Mouse (Mus musculus): ENCODE data around the gene Cd83. TPM values are rescaled to one million over a fixed set of nuclear protein-coding genes. Genes with fewer than 3 reads are reported as not detected.

Cd83 gene
- total RNA-seq, 2 experiments from 2014 or later = not detected

DNA sequence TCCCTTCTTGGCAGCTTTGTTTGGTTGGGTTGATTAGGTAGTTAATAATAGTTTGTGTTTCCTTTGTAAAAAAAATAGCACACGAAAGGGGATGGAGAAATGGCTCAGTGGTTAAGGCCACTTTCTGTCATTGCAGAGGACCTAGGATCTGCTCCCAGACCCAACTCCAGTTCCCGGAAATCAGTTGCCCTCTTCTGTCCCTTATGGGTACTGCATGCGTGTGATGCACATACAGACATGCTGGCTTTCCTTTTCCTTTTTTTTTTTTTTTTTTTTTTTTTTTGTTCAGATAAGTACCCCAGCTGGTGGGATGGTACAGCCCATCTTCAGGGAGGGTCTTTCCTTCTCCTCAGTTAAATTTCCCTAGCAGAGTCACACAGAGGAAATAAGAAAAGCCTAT is 20.1 kb downstream of the Cd83 start:
- ATAC-seq (replicated peaks; ENCODE audit: poor library complexity, severe bottlenecking) = no peak

DNA sequence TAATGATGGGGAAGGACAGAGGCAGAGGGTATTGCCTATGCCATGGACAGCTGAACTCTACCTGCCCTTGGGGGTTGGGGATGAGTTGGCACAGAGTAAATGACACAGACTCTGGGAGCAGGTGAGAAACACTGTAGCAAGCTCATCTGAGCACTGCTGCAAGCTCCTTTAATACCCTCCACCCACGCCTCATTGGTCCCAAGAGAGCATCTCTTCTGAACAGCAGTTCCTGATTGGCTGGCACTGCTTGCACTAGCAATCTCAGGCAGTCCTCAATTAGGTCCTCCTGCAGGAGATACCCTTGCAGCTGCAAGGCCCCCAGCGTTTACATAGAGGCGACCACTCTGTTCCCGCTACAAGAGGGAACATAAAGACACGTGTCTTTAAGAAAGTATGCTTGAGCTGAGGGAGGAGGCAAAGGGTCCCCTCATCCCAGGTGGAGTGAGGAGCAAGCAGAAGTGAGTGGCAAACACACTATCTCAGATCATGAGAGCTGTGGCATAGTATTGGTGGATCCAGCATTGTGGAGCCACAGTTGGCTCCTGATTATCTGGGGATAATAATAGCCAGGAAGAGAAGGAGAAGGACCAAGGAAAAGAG is 20.7 kb downstream of the Cd83 start:
- ATAC-seq (replicated peaks; ENCODE audit: poor library complexity, severe bottlenecking) = no peak

DNA sequence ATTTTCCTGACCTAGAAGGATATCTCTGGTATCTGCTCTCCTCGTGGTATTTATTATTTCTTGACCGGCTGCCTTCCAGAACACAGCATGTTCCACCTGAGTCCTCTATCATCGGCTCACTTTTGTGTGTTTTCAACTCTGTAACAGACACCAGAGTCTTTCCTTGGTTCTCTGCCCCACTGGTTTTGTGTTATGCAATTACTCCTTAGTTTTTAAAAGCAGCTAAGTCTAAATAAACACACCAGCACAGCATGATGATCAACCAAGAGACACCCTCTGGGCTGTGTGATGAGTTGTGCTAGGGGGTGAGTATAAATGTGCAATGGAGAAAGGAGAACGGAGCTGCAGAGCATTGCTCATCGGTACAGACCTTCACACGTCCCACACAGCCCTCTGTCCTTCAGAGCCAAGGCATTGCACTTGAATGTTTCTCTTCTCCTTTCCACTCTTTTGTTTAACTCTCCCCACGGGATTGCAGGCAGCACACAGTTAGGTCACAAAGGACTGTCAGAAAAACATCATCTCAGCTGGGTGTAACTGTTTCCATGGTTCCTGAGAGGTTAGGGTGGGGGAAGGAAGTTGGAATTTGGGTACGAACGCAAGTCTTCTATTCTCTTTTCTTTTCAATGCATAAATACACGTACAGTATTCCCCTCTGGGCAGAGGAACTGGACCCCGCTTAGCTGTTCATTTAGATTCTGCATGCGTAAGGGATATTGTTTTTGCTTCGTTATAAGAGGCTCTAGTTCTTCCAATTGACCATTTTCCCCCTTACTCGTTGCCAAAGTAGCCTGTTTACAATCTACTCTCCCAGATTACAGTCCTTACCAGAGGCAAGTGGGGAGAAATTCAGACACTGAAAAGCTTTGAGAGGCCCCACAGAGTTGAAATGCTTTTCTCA is 22.0 kb downstream of the Cd83 start:
- ATAC-seq (replicated peaks; ENCODE audit: poor library complexity, severe bottlenecking) = no peak

DNA sequence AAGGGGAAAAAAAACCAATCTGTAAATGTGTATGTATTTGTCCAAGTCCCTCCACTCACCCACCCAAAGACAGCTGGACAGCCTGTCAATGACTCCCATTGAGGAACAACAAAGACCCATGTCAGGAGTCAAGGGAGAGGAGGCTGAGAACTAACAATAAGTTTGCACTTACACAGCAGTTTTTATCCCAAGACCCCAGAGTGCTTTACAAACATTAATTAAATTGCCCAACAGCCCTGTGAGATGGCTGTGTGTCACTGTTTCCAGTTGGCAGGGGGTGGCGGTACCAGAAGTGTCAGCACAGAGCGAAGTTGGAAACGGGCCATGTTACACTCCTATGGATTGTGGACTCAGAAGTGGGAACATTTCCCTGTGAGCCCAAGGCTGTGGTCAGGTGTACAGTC is 22.7 kb downstream of the Cd83 start:
- no peak for ATAC-seq (replicated peaks; ENCODE audit: poor library complexity, severe bottlenecking)

DNA sequence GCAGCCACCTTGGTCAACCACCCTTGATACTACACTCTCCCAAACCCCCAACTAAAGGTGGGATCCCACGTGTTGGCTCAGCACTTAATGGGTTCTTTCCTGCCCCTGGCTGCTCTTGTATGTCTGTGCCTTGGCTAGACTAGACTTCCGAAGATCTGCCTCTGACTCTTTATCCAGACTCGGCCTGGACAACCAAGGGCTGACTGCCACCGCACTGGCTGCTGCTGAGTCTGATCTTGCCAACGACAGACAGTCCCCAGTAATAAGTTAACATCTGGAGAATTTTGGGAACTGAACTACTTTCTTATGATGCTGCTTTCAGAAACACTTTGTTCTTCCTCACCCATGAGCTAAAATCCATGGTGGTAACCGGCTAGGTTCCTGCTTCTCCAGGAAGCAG is 26.0 kb downstream of the Cd83 start:
- ATAC-seq (replicated peaks; ENCODE audit: poor library complexity, severe bottlenecking) = no peak

DNA sequence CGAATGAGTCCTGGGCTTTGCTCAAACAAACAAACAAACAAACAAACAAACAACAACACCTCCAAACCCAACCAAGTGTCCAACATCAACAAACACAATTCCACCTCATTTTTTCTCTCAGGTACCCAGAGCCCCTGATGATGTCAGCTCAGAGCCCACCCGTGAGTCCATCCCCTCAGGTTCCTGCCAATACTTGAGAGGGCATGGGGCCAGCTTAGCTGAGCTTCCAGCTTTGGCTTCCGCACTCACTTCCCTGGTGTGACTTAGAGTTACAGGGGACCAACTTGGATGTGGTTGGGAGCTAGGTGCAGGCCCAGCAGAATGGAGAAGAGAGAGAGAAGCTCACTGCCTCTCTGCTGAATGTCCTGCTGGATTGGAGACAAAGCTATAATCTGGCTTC is 27.3 kb downstream of the Cd83 start:
- ATAC-seq (replicated peaks; ENCODE audit: poor library complexity, severe bottlenecking) = no peak

DNA sequence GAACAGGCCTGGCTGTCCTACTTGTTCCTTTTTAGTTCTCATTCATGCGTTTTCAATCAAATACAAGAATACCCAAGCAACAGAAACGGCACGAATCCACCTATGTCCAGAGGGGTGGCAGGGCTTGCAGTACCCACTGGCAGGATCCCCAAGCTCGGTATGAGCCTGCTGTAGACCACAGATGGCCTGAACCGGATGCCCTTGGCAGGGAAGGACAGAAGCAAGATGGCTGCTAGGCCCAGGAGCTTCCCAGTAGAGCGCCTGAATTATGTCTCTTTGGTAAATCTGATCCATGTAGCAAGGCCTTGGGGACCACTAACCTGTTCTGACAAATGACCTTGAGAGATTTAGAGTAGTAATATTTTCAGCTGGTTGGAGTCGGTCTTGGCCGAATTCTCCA is 28.9 kb downstream of the Cd83 start:
- ATAC-seq (replicated peaks; ENCODE audit: poor library complexity, severe bottlenecking) = no peak

DNA sequence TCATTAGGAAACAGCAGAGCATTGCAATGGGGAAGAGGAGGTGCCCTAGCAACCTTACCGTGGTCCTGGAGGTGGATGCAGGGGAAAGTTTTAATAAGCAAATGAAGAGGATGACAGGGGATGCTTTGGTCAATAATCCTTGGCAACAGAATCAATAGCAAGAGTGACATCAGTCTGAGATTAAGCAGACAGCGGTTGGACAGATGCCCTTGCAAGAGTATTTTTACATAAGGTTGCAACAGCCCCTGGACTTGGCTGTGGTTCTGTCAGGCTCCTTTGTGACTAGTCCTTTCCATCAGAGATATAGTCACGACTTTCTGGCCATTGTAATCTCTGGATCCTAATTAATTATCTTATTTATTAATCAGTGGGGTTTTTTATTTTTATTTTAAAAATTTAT is 32.9 kb downstream of the Cd83 start:
- ATAC-seq (replicated peaks; ENCODE audit: poor library complexity, severe bottlenecking) = no peak

DNA sequence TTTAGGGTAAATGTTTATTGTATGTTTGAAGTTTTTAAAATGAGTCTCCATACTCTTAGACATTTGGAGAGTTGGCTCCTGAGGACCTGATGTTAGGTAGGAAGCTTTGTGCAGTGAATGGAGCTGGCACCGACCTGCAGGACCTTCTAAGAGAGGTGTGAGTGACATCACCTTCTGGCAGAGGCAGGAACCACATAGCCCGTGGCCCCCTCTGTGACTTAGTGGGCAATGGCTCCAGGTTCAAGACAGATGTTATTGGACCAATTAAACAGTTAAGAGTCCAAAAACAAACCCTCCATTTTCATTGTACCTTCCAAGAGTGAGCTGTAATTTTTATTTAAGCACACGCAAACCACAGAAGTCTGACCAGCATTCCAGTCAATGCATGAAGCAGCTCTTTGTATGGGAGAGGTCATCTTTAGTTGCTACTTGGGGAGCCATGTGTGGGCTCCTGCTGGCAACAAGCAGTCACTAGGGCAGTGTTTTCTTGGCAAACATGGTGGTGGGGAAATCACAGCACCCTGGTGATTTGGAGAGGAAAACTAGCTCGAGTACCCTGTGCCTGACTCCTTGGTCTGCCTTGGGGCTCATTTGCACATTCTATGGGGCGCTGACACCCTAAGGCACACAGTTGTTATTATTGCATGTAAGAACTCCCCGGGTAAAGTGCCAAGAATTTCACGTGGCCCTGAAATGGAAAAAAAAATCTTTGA is 33.9 kb downstream of the Cd83 start:
- no peak for ATAC-seq (replicated peaks; ENCODE audit: poor library complexity, severe bottlenecking)

DNA sequence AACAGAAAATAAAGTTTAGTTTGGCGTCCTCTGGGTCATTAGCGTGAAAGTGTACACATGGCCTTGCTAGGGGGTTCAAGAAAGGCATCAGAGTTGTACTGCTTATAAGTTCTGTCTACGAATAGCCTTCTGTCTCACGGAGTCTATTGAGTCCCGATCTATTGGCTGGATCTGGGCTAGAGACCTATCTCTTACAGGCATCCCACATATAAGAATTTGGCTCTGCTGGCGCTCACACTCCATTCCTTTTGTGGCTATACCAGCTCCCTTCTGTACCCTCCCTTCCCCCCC is 34.4 kb downstream of the Cd83 start:
- no peak for ATAC-seq (replicated peaks; ENCODE audit: poor library complexity, severe bottlenecking)

DNA sequence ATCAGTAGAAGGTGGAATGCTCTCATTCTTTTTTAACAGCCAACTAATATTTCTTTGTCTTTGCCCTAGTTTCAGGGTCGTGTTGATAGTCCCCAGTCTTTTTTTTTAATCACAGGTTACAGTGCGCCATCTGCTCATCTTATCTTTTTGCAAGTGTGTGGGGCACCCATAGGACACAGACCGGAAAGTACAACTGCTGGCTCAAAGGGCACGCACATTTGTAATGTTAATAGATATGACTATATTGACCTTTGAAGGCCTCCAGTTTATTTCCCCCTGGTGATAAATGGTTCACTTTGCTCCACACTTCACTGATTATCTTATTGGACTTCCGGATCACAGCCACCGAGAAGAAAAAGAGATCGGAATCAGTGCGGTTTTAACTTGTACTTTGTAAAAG is 35.5 kb downstream of the Cd83 start:
- ATAC-seq (replicated peaks; ENCODE audit: poor library complexity, severe bottlenecking) = no peak

DNA sequence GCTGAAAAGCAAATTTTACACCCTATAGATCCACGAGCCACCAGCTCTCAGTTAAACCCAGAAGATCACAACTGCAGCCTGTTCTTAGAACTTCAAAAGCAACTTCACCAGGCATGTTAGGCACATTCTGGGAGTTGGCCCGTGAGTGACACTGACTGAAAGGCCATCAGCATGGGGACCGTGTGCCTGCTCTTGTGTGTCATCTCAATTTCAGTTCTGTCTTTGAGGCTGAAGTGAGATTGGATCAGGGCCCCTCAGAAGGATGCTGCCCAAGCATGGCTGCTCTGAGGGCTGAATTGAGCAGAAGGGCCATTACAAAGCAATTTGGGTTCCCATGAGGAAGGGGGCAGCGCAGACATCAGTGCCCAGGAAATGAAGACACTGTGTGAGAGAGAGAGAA is 37.7 kb downstream of the Cd83 start:
- no peak for ATAC-seq (replicated peaks; ENCODE audit: poor library complexity, severe bottlenecking)

DNA sequence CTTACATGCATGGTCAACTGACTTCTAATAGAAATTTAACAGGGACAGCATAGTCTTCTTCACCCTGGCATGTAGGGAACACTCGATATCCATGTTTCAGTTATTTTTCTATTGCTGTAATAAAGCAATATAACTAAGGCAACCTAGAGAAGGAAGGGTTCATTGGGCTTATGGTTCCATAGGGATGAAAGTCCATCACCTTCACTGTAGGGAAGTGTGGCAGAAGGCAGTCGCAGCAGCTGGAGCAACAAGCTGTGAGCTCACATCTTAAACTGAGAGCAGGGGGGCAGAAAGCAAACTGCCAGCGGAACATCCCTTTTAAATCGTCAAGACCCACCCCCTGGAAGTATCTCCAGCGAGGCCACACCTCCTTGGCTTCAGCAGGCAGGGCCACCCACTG is 44.1 kb downstream of the Cd83 start:
- ATAC-seq (replicated peaks; ENCODE audit: poor library complexity, severe bottlenecking) = no peak

DNA sequence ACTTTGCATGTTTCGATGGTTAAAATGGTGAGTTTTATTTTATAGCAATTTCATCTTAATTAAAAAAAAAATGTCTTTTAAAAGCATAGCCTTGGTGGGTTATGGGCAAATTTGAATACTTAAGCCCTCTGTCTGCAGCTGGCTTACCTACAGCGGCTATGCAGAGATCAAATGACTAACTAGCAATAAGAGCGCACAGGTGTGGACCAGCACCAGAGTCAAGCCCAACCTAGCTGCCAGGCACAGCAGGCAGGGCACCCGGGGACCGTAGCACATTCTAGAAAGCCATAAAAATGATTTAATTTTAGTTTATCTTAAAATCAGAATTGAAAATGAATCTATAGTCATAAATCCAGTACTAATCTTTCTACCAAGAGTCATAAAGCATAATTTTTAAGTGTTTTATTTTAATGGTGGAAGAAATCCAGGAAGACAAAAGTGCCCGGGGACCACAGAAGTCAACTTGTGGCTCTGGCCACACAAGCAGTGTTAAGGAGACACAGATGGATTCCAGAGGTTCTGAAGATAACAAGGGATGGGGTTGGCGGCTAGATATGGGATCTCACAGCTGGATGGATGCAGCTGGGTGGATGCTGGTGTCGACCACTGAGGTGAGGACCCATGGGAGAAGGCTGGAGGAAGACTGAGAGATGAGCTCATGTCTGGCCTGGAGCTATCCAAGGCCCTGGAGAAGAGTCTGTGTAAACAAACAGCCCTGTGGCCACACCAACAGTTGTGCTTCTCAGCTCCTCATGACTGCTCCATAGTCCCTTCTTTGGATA is 46.5 kb downstream of the Cd83 start:
- ATAC-seq (replicated peaks; ENCODE audit: poor library complexity, severe bottlenecking) = no peak

DNA sequence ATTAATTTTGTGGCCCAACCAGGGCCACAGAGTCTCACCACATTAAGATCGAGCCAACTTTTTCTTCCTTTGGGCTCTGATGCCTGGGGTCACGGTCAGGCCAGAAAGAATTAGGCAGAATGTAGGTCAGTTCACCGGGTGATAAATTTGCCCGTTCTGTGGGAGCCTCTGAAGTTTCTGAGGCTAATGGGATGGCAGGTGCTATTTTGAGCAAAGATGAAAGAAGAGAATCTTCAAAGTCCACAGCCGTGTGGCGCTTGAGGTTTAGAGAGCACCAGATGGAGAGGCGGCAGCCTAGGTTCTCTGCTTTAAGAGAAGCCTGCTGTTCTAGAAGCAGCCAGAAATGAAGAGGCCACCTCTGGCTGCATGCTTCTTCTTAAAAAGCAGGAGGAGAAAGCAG is 48.2 kb downstream of the Cd83 start:
- ATAC-seq (replicated peaks; ENCODE audit: poor library complexity, severe bottlenecking) = no peak

DNA sequence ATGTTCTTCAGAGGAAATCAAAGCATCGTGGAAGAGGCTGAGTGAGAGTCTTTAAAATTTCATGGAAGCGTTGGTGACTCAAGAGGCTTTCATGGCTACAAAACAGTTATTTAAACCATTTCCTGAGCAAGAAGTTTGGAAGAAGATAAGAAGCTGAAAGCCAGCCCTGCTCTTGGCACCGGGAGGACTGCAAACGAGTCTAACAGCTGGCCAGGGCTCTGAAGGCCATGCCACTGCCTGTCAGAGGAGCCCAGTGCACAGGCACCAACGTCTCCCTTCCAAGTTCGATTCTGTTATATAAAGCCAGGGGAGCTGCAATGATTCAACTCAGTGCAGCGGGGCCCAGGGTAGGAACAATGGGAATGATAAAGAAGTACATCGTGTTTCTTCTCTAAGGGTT is 51.8 kb downstream of the Cd83 start:
- ATAC-seq (replicated peaks; ENCODE audit: poor library complexity, severe bottlenecking) = no peak

DNA sequence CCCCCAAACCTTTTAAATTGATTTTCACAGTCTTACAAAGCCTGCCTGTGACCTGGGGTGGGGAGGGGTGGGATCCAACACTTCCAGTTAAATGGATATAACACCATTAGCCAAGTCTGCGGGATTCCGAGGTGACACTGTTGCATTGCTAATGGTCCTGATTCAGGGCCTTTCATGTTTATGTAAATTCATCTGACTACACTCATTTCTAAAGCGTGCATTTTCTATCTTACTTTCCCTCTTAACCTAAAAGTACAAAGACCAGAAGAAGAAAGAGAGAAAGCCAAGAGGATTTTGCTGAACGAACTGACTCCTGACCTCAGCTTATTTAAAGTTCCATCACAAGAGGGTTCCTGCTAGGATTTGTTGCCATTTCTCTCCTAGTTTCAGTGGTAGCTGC is 53.2 kb downstream of the Cd83 start:
- ATAC-seq (replicated peaks; ENCODE audit: poor library complexity, severe bottlenecking) = no peak

DNA sequence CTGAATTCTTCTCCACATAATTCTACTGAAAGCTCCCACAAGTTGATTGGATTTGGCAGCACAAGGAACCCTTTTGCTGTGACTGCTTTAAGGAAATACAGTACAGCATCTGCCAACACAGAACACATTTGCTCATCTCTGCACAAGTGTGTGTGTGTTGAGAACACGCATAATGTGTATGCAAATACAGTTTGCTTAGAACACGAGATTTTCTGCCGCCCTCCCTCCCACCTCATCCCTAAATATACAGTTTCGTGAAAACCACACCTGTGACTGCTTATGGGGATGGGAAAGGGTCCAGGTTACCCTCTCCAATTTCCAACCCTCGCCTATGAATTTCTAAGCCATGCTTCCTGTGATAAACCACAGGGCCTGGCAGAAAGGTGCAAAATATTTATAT is 60.6 kb downstream of the Cd83 start:
- no peak for ATAC-seq (replicated peaks; ENCODE audit: poor library complexity, severe bottlenecking)

DNA sequence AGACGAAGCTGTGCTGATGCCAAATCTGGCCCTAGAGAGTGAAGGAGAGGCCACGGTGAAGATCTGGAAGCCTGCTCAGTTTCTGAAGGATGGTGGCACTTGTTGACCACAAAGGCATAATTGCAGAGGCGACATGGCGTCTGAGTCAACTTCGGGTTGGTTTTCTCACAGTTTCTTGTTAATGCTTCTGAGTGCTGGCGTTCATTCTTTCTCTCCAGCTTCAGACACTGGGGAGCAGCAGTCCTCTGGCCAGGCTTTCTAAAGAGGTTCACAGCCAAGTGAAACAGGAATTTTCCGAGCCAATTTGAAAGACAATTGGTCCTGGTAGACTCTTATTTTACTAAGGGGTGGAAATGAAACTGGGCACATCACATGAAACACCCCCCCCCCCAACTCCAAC is 62.6 kb downstream of the Cd83 start:
- ATAC-seq (replicated peaks; ENCODE audit: poor library complexity, severe bottlenecking) = no peak

DNA sequence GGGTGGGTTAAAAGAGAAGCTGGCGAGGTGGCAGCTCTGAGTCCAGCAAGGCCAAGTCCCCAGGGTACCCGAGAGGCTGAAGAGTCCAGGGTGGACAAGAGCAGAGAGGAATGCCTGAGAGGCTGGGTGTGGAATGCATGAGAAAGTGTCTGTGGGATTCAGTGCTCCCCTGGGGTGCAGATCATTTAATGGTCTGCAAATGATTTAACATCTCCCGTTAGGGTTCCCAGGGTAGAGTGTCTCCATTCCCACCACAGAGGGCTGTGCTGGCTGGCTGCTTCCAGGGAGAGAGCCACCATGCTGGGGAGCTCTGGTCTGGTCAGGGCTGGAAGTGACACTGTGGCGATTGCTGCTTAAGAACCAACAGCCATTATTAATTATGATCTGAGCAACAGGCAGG is 65.2 kb downstream of the Cd83 start:
- ATAC-seq (replicated peaks; ENCODE audit: poor library complexity, severe bottlenecking) = no peak

DNA sequence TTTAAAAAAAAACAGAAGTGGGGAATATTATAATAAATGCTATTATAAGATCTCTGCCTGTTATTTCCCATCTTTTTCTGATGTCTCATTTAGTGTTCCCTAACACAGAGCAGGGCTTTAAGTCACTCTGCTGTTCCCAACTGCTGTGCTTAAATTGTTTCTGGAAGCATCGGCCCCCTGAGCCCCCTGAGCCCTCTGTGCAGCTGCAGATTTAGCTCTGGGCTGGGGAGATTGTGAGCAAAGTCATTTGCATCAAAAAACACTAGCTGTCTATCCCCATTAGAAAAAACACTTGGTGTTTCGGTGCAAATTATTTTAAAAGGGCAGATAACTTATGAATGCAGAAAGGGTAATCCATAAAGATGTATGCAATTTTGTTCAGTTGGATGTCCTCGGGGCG is 66.5 kb downstream of the Cd83 start:
- ATAC-seq (replicated peaks; ENCODE audit: poor library complexity, severe bottlenecking) = no peak
